Mouse (Mus musculus): ENCODE measurements around the gene Map4k3.

GRCm38 (mm10) chr17:80652740-80653139 lies 75.5 kb downstream of the Map4k3 start:
- TF ChIP-seq POLR2A (IDR thresholded peaks at IDR 0.05; ENCODE audit: insufficient read depth, low read depth, low read length) (no peak), CTCF (IDR thresholded peaks at IDR 0.05) (no peak), EP300 (IDR thresholded peaks at IDR 0.05; ENCODE audit: insufficient read depth, low read depth, low read length) (no peak)

Data from heart, adult 2 months (tissue).